Mouse (Mus musculus) lung, adult 2 months (tissue): ENCODE results near the gene Gatad1.

ENCODE experiments used
- CTCF ChIP-seq: fragments of 200-500 bp; IDR thresholded peaks from 2 replicates; pipeline ENCODE4 v1.5.1; 2011; ENCODE audit warnings: mild to moderate bottlenecking, low read length, control low read depth; ENCODE audit not compliant: insufficient read depth
- POLR2A ChIP-seq: fragments of 200-500 bp; IDR thresholded peaks from 2 replicates; pipeline ENCODE4 v1.6.1; 2011; ENCODE audit warnings: low read depth, mild to moderate bottlenecking, control low read depth, low read length, borderline replicate concordance; ENCODE audit errors: extremely low read depth

- no peak for TF ChIP-seq CTCF
- no peak for TF ChIP-seq POLR2A
Measured at GRCm38 (mm10) chr5:3648849-3649210, 8.2 kb downstream of the Gatad1 start.
